Mouse (Mus musculus) adrenal gland (tissue): ENCODE measurements around the gene Tapbpl.
"Not testable (repeated sequence)": the region's sequence is repeated elsewhere in the genome, so short reads cannot be mapped to it uniquely, and the experiment has no call there.

Experiments used
- intact Hi-C: fragments of 180-260 bp; cut with DNase I; formaldehyde crosslinking; loops from one replicate; pipeline ENCODE4 v1.15.1; 2025
- long read RNA-seq, 2 experiments: library from polyadenylated mRNA; unstranded; transcript quantifications; one replicate each; pipeline ENCODE4 v2.0.0; 2020; ENCODE audit warnings: borderline replicate concordance in 1 of 2; ENCODE audit not compliant: insufficient replicate concordance in 1 of 2

Tapbpl gene
- long read RNA-seq, experiment 1, transcript Tapbpl-201 (7 exons, 2,352 nt), result major isoform, 10 of 10 reads
- long read RNA-seq, experiment 1, partial matches to known transcripts, result 0 of 10 reads
- long read RNA-seq, experiment 1, other reads (novel, unspliced or antisense), result 0 of 10 reads
- long read RNA-seq, experiment 2, transcript Tapbpl-201 (7 exons, 2,352 nt), result major isoform, 9 of 11 reads
- long read RNA-seq, experiment 2, partial matches to known transcripts, result 1 of 11 reads
- long read RNA-seq, experiment 2, other reads (novel, unspliced or antisense), result 1 of 11 reads

DNA sequence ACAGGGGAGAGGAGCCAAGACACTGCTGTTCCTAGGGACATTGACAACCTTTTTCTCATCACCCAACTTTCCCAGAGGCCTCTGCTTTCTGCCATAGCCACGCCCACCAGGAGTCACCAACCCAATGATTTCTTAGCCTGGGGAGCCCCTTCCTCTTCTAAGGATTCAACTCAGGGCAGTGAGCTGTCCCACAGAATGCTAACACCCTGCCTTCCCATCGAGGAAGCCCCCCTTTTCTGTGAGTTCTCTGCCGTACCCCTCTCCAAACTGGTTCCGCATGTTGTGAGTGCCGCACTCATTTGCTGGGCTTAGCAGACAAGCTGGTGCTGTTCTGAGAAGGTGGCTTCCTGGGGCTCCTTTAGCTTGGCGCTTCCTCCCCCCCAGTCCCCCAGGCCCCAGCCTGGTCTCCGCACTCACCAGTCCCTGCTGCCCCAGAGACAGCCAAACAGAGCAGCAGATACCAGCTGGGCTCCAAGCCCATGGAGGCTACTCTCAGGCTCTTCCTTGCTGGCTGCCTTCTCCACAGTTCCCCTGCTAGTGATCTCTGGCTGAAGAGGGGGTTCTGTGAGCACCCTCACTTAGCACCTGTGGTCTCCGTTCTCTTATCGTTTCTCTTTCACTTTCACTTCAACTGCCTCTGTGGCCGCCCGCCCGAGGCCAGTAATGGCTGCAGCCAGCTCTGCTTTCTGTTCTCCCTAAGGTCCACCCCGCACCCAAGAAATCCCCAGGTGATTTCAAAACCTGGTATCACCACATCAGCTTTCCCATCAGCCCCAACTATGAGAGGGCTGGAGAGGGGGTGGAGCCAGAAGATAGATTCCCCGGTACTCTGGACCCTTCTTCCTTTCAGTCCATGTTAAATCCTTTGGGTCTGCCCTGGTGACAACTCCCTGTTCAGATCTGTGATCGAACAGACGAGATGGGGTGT lies at the start of gene Tapbpl:
Tapbpl (minus strand) TSS at position 744 of the 928 bp plus-strand sequence.
- intact Hi-C loops, result no loop called here

DNA sequence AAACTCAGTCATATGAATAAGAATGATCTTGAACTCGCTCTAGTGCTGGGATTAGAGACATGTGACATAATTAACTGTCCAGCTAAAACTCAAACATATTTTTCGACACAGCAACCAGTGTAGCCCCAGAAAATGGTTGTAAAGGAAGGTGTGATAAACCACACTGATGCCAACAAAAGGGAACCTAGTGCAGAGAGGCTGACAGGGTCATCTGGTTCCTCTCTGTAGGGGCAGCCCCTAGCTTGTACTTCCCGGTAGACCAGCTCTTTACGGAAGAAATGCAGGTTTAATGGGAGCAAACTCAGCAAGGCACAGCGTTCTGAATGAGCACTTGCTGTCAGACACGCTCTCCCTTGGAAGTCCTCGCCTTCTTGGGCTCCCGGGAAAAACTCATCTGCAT lies 48.1 kb upstream of the Tapbpl start:
- intact Hi-C loops, result loop anchor here (10.0 kb wide), 1 partner anchor 325 kb away; no protein-coding TSS in a partner anchor

DNA sequence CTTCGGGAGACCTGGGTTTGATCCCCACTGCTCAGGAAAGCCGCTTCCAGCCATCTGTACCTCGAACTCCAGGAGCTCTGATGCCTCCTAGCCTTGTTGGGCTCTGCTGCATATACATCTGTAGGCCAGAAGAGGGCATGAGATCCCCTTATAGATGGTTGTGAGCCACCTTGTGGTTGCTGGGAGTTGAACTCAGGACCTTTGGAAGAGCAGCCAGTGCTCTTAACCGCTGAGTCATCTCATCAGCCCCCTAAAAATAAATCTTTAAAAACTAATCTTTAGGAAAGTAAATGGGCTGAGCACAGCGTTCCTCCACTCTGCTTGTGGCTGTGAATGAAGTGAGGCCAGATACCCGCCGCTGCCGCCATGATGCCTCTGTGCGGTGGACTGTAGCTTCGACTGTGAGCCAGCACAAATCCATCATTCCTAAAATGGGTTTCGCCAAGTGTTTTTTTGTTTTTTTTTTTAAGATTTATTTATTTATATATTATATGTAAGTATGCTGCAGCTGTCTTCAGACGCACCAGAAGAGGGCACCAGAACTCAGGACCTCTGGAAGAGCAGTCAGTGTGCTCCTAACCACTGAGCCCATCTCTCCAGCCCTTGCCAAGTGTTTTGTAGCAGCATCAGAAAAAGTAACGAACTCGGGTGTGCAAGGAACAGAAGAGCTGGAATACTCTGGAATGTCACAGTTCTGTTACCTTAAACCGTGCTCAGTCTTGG lies 43.3 kb upstream of the Tapbpl start:
- intact Hi-C loops, result loop anchor here (2.0 to 10.0 kb wide), 4 partner anchors 92 to 330 kb away; partner anchors contain the start of gene Iffo1

DNA sequence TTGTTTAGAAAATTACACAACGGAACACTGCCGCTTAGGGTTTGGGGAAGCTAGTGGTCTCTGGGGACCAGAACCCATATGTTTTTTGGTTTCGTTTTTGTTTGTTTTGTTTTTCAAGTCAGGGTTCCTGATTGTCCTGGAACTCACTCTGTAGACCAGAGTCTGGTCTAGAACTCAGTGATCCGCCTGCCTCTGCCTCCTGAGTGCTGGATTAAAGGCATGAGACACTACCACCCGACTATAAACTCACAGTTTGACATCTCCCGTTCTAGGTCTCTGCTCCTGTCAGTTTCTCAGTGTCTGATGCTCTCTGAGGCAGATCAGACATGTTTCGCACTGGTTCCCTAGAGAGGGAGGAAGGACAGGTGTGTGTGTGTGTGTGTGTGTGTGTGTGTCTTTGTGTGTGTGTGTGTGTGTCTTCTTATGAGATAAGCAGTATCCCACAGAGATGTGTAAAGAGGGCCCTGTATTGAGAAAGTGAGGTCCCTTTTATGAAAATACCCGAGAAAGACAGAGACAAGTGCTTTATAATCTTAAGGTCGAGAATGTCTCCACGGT lies 40.6 kb upstream of the Tapbpl start:
- intact Hi-C loops, result loop anchor here (5.0 to 10.0 kb wide), 3 partner anchors 110 to 332 kb away; partner anchors contain the start of gene Iffo1

DNA sequence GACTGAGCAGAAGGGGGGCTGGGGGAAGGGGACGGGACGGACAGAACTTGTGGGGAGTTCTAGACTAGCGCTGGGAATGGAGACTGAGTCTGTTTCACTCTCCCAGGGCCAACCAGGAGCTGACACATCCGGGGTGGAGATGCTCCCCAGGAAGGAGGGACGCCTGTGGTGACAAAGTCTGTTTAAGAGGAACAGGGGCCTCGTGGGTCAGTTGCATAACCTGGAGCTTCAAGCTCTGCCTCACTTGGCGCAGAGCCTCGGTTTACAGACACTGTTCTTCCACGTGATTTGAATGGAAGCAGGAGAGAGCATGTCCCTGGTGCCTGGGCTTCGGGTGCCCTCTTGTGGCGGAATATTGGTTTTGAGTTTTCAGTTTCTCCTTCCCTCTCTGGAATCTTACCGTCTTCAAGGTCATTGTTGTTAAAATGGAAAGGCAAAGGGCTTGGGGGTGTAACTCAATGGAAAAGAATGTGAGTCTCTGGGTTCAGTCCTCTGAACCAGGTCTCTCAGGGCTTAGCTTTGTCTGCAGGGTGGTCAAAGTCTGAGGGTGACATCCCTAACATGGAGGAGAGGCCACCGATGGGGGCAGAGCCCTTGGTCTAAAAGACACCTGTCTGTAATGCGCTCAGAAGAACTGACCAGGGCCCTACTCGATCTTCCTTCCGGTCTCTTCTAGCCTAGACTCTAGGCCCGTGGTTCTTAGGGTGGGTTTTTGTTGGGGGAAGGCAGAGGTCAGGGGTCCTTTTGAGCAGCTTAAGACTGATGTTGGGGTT lies 40.0 kb upstream of the Tapbpl start:
- intact Hi-C loops, result loop anchor here (2.0 to 10.0 kb wide), 4 partner anchors 53 to 333 kb away; partner anchors contain the start of gene Iffo1

DNA sequence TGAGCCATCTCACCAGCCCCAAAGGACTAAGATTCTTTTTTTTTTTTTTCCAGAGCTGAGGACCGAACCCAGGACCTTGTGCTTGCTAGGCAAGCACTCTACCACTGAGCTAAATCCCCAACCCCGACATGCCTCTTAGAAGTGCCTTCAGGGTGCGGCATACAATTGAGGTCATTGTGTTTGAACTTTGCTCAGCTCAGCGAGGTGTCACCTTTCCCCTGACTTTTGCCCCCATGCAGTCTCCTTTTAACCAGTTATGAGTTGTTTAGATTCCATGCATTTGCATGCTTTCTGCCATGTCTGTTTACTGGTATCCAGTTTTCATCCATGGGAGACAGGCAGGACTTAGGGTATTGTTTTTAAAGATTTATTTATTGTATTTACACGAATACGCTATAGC lies 37.1 kb upstream of the Tapbpl start:
- intact Hi-C loops, result no loop called here

DNA sequence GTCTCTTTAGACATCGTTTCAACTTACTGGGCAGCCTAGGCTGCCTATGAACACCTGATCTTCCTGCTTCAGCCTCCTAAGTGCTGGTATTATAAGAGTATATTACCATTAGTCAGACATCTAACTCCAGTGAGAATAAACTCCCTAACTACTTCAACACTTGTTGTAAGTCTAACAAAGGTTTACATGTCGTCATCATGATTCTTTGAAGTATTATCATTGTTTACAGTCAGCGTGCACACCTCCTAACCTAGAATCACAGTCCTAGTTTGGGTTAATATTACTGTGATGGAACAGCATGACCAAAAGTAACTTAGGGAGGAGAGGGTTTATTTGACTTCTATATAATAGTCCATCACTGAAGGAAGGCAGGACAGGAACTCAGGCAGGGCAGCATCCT lies 35.8 kb upstream of the Tapbpl start:
- intact Hi-C loops, result no loop called here

DNA sequence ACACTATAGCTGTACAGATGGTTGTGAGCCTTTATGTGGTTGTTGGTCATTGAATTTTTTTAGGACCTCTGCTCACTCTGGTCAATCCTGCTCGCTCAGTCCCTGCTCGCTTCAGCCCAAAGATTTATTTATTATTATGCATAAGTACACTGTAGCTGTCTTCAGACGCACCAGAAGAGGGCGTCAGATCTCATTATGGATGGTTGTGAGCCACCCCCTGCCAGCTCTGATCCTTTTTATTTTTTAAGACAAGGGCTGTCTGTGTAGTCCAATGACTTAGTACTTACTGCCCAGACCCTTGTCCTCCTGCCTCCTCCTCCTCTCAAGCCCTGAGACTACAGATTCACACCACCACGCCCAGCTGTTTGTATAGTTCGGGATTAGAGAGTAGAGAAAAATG lies 34.9 kb upstream of the Tapbpl start:
- intact Hi-C loops, result not testable (repeated sequence)

DNA sequence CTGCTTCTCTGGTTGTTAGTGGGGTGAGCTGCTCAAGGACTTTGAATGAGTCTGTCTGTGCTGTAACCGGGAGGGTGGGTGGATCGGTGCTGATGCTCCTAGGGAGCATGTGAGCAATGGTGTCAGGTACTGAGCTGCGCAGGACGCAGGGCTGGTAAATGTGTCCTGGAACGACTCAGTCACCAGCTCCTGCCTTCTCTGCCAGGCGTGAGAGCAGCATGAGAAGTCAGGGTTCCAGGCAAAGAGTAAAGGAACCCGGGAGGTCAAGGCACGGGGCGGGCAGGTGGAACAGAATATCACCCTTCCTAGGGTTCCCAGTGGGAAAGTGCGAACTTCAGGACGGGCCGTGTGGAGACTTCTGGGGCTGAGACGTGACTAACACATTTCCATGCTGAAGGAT lies 34.4 kb upstream of the Tapbpl start:
- intact Hi-C loops, result no loop called here

DNA sequence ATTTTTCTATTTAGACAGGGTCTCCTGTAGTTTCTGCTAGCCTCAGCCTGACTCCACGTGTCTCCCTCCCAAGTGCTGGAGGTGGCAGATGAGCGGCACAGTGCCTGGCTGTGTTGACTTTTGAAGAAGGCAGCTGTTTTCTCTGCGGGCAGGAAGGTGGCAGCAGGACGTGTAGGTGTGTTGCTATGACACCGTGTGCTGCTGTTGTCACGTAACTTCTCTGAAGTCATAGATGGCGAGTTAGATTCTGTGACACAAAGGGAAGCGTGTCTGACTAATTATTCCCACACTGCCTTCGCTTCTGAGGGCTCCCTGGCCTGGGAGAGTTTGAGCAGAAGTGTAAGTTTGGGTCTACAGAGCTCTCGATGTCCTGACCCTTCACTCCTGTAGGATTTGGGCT lies 33.6 kb upstream of the Tapbpl start:
- intact Hi-C loops, result no loop called here

DNA sequence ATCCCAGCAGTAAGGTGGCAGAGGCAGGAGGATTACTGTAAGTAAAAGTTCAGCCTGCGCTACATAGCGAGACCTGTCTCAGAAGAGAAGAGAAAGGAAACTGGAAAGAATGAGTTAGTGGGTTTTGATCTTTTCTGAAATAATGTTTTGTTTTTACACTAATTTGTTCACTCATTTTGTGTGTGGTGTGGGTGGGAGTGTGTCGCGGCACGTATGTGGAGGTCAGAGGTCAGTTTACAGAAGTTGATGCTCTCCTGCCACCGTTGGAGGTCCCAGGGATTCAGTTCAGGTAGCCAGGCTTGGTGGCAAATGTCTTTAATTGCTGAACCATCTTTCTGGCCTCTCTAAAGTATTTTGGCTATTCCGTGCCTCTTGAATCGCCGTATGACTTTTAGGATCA lies 32.6 kb upstream of the Tapbpl start:
- intact Hi-C loops, result no loop called here

DNA sequence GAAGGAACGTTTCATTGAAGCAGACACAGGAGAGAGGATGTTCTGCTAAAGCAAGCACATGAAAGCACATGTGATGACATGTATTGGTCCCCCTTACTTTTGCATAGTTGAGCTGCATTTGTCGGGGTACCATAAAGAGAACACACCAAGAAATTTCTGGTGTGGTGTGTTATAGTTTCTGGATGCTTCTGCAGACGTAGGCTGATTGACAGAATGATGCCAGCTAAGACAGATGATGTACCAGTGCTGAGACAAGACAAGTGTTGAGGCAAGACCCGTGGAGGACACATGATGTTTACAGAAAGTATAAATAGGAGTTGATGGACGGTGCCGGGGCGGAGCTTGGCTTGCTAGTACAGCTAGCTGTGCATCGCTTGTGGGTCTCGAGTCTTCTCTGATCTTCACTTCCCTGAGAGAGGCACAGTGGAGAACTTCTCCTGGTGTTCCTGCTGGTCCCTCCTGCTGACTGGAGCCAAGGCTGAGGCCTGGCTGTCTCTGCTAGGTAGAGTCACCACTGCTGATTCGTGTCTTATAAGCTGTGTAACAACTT lies 28.4 kb upstream of the Tapbpl start:
- intact Hi-C loops, result no loop called here

DNA sequence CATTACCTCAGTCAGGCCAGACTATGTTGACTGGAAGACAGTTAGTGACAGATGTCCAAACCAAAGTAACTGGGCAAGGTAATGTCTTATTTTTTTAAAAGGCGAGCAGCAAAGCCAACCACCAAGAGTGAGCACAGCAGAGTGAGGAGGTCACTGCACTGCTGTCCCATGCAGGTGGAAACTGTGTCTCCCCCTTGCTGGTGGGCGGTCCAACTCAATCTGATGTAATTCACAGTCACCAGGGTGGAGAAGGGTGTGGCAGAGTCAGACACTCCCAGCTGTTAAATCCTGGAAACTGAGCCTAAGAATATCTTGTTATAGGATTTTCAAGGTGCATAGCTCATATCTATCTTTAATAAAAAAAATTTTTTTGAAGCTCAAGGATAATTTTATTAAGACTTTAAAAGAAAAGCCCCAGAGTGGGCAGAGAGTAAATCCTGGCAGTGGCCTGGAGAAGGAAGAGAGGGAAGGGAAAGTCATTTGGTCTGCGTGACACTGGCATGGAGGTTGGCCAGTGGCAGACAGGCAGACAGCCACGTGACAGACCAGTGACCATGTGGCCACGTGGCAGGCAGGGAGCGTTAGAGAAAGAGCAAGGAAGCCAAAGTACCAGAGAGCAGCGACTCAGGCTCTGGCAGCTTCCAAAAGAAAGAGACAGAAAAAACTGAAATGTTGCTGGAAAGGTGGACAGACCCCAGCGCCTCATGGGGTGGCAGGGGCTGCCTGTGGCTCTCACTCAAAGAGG lies 24.7 kb upstream of the Tapbpl start:
- intact Hi-C loops, result no loop called here

DNA sequence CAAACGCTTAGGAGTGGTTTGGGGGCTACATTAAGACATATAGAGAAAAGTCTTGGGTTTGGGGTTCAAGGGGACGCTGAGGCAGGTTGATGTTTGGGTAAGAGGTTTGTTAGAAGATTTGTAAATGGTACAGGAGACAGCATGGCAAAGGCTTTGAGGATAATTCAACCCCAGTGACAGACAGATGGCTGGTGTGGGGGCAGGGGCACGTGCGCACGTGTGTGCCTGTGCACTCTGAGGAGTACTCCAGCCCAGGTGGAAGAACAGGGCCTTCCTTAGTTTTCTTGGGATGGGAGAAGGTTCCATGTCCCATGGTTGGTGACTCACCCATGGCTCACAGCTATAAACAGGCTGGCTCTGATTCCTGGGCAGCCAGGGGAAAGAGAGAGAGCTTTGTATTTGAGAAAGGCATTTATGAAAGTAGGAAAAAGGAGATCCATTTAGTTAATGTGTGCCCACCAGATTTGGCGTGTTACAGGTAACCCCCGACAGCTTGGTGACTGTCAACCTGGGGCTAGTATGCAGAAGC lies 23.9 kb upstream of the Tapbpl start:
- intact Hi-C loops, result no loop called here

DNA sequence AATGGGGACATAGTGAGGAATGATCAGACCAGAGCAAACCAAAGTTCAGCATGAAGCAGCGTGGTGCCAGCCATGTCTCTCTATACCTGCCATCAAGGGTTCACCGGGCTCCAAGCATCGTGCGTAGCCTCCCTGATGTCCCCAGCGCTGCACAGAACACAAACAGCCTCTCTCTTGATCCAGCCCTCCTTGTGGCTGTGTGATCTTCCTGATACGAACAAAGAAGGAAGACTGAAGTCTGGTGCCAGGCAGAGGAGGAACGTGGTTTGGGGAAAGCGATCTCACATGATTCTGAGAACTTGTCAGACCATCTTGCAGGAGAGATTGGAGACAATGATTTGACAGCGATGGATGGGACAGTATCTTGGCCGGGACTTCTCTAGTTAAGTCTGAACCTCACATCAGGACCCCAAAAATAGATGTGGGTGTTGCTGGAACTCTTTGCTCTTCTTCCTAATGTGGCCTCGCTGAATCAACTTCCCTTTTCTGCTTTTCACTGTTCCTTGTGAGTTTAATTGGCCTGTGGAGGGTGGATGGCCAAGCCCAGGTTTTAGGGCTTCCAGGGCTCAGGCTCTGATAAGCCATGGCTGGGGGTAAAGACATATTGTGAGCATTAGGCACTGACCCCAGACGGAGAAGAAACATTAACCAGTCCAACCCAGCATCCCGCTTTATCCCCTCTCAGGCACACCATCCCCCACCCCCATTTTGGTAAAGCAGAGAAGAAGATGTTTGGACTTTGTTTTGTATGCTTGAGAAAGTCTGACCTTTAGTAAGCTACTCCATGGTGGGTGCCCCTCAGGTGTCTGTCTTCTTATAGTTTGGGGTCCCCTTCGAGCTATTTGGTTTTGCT lies 22.4 kb upstream of the Tapbpl start:
- intact Hi-C loops, result no loop called here

DNA sequence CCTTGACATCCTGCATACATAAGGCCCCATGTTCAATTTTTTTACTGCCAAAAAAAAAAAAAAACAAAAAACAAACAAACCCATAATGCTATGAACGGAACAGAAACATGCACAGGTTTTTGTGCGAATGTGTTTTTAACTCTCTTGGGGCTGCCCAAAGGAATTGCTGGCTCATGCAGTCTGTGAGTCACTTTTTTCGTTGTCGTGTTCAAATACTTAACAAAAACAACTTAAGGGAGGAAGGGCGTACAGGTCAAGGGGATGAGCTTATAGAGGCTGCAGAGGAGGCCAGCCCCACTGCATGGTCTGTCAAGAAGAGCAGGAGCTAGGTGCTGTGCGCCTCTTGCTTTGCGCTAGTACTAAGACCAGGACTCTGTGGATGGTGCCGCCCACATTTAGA lies 21.1 kb upstream of the Tapbpl start:
- intact Hi-C loops, result no loop called here

DNA sequence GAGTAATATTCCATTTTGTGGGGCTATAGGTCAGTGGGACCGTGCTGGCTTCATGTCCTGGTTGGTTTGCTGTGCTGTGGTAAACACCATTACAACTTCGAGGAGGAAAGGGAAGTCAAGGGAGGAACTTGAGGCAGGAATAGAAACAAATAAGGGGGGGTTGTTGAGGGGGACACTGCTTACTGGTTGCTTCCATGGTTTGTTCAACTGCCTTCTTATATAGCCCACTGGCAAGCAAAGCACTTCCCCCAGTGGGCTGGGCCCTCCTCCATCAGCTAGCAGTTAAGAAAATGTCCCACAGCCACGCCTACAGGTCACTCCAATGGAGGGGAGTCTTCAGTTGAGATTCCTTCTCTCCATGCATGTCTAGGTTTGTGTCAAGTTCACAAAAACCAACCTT lies 20.6 kb upstream of the Tapbpl start:
- intact Hi-C loops, result no loop called here

DNA sequence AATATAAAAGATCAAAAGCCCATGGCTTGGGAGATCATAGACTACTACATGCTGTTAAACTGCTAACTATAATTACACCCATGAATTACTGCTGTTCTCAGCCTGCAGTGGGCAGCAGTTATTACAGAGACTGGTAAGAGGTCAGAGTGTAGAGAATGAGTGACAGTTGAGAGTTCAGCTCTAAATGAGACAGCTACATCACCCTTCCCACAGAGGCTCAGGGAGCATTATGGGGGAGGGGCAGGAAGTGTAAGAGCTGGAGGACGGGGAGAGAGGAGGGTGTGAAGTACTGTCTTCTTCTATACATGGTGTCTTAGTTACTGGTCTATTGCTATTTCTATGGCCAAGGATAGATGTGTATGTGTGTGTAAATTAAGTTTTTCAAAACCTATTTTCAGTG lies 12.9 kb upstream of the Tapbpl start:
- intact Hi-C loops, result no loop called here
